Mouse (Mus musculus): ENCODE data around the gene Tmem176a.

Gene Tmem176a

GRCm38 (mm10) chr6:48894938-48895818 is 54.5 kb downstream of the Tmem176a start:
- no peak for DNase-seq (ENCODE audit: low spot score)

DNA sequence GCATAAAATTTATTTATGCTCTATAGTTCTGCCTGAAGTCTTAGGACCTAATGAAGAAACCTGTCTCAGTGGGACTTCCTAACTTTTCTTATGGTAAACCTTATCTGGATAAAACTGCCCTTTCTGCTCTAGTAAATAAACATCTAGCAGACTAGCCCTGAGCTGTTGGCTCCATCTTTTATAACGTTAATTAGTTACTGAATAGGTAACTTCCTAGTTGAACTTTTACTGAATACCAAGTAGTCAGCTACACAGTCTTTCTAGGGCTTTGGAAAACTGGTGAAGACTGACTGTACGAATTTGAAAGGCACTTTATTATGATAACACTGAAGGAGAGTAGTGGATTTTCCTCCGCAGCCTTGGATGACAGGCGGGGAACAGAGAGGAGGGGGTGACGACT is 55.2 kb downstream of the Tmem176a start:
- DNase-seq (ENCODE audit: low spot score): no peak

Measured in ovary, postnatal 14 days (tissue).